Mouse (Mus musculus) lung, postnatal 0 days (tissue): ENCODE data around the gene C1qtnf7. TPM values are rescaled to one million over a fixed set of nuclear protein-coding genes. Genes with fewer than 3 reads are reported as not detected.
A peak's percentile ranks its signal among the peaks of the same experiment; 100 is the strongest.

Experiments
- ATAC-seq: fragments of 200-750 bp; cut with Nextera tagmentation; 2 replicates; pipeline ENCODE4 v1.8.0; 2017; ENCODE audit warnings: moderate library complexity
- DNase-seq: peaks from one replicate; pipeline ENCODE4 v3.0.0-alpha.2; 2016; ENCODE audit warnings: low spot score
- H3K27ac ChIP-seq: fragments of 300-500 bp; sonication (generic); 2 replicates; pipeline ENCODE4 v1.5.1; 2014; ENCODE audit warnings: antibody characterized with exemption, mild to moderate bottlenecking, low read length, mixed read lengths
- H3K27me3 ChIP-seq: fragments of 300-500 bp; sonication (generic); replicated peaks from 2 replicates; pipeline ENCODE4 v1.6.1; 2014; ENCODE audit warnings: low read length, mixed read lengths; ENCODE audit not compliant: insufficient read depth
- H3K36me3 ChIP-seq: fragments of 300-500 bp; sonication (generic); 2 replicates; pipeline ENCODE4 v1.6.1; 2014; ENCODE audit warnings: low read length, mixed read lengths; ENCODE audit not compliant: insufficient read depth
- H3K4me1 ChIP-seq: fragments of 300-500 bp; sonication (generic); 2 replicates; pipeline ENCODE4 v1.6.1; 2014; ENCODE audit warnings: antibody characterized with exemption, low read depth, low read length, mixed read lengths; ENCODE audit not compliant: insufficient read depth
- H3K4me2 ChIP-seq: fragments of 300-500 bp; sonication (generic); replicated peaks from 2 replicates; pipeline ENCODE4 v1.6.1; 2014; ENCODE audit warnings: low read depth, mild to moderate bottlenecking, low read length, moderate library complexity, mixed read lengths
- H3K4me3 ChIP-seq: fragments of 300-500 bp; sonication (generic); 2 replicates; pipeline ENCODE4 v1.5.1; 2014; ENCODE audit warnings: low read depth, low read length
- H3K9ac ChIP-seq: fragments of 300-500 bp; sonication (generic); replicated peaks from 2 replicates; pipeline ENCODE4 v1.6.1; 2014; ENCODE audit warnings: low read depth, mild to moderate bottlenecking
- H3K9me3 ChIP-seq: fragments of 300-500 bp; sonication (generic); 2 replicates; pipeline ENCODE4 v1.6.1; 2016; ENCODE audit warnings: low read length, mixed read lengths
- CTCF ChIP-seq: IDR thresholded peaks from 2 replicates; pipeline ENCODE4 v1.5.1; 2016; ENCODE audit warnings: antibody characterized with exemption, mild to moderate bottlenecking
- EP300 ChIP-seq: IDR thresholded peaks from 2 replicates; pipeline ENCODE4 v1.6.1; 2016; ENCODE audit warnings: antibody characterized with exemption, mild to moderate bottlenecking, control low read depth
- WGBS: fragments of 180-500 bp; shearing (Covaris S2); extraction: QIAGEN DNeasy Blood & Tissue Kit; methylation state at CpG from one replicate; pipeline ENCODE4 v1.1.7; 2014; 5-methylcytosine and 5-hydroxymethylcytosine counted together
- polyA plus RNA-seq: library from polyadenylated mRNA; unstranded; fragments of >200 nt; fragmentation: Nextera tagmentation; extraction: Ambion mirVana; gene quantifications from 2 replicates; pipeline ENCODE4 v1.2.1, GENCODE M21; 2015

C1qtnf7 gene
- polyA plus RNA-seq, 1 experiment from 2014 or later = 37.2 TPM

DNA sequence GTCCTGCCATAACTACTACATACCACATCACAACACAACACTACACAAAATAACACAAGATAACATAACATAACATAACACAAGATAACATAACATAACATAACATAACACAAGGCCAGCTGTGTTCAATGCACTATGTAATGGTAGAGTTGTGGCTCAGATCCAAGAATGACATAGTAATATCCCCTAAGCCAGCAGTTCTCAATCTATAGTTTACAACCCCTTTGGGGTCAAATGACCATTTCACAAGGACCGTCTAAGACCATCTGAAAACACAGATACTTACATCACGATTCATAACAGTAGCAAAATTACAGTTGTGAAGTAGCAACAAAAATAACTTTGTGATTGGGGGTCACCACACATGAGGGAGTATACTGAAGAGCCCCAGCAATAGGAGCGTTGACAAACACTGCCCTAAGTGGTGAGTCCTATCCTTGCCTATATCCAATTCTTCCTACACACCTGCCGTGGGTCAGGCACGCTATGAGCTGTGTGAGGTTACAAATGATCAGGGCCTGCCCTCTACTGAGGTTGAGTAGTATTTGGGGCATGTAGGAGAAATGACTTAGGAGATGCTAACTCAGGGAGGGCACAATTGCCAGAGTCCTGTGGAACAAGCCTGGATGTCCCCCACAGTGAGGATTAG, 73.6 kb downstream of the C1qtnf7 start:
- no peaks in the 10 kb centered on the region for H3K27me3 ChIP-seq
- WGBS = 65% methylated on average over 5 of the region's 5 CpGs
- H3K9me3 ChIP-seq = no peaks in the 10 kb centered on the region
- ATAC-seq = no peak
- DNase-seq = no peak
- no peak overlapping the region for H3K4me3 ChIP-seq
- H3K4me1 ChIP-seq = no peaks in the 10 kb centered on the region
- no peak for TF ChIP-seq EP300
- no peak for TF ChIP-seq CTCF
- no peaks in the 10 kb centered on the region for H3K36me3 ChIP-seq
- no peak overlapping the region for H3K9ac ChIP-seq
- H3K4me2 ChIP-seq = no peak overlapping the region
- H3K27ac ChIP-seq = 0 out of 2 replicates have a peak overlapping the region, but pooled peaks have one; percentile 4

DNA sequence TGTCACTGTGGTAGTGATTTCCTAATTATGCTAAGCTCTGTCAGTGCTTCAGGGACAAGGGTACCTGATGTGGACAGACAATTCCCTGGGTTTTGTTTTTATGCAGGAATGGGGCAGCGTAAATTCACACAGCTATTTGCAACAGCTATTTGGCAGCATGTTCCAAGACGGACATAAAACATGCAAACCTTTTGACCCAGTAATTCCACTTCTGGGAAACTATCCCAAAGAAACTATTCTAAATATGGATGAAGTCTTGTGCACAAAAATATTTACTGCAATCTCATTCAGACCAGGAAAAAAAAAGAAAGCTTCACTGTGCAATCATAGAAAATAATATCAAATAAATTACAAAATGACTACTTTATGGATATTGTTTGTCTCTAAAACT, 74.1 kb downstream of the C1qtnf7 start:
- peak; percentile 33; the same call in 1 of the 2 replicates for TF ChIP-seq EP300
- no peak for TF ChIP-seq CTCF
- DNase-seq = peak; percentile 58

GRCm38 (mm10) chr5:43590311-43590731, 75.0 kb downstream of the C1qtnf7 start:
- H3K4me2 ChIP-seq = no peak overlapping the region
- H3K9me3 ChIP-seq = no peaks in the 10 kb centered on the region
- 70% methylated on average over 2 of the region's 2 CpGs for WGBS
- H3K27ac ChIP-seq = no peak overlapping the region
- DNase-seq = peak; percentile 59
- H3K4me3 ChIP-seq = no peak overlapping the region
- no peak overlapping the region for H3K9ac ChIP-seq
- H3K4me1 ChIP-seq = no peaks in the 10 kb centered on the region
- H3K36me3 ChIP-seq = no peaks in the 10 kb centered on the region
- ATAC-seq = peak; percentile 58
- H3K27me3 ChIP-seq = no peaks in the 10 kb centered on the region
- TF ChIP-seq CTCF = no peak
- TF ChIP-seq EP300 = peak; percentile 30; the same call in 1 of the 2 replicates

More for the DNA sequence above, 74.1 kb downstream of the C1qtnf7 start:
- Histone ChIP-seq H3K4me2 (no peak overlapping the region), H3K36me3 (no peaks in the 10 kb centered on the region), H3K4me1 (no peaks in the 10 kb centered on the region), H3K4me3 (no peak overlapping the region), H3K27ac (0 out of 2 replicates have a peak overlapping the region, but pooled peaks have one; percentile 4), H3K9ac (no peak overlapping the region), H3K9me3 (no peaks in the 10 kb centered on the region), H3K27me3 (no peaks in the 10 kb centered on the region)
- WGBS = 65% methylated on average over 2 of the region's 2 CpGs
- no peak for ATAC-seq

GRCm38 (mm10) chr5:43601601-43602000, 86.3 kb downstream of the C1qtnf7 start:
- no peaks in the 10 kb centered on the region for H3K36me3 ChIP-seq
- H3K9me3 ChIP-seq = no peaks in the 10 kb centered on the region
- 65% methylated on average over 8 of the region's 8 CpGs for WGBS
- H3K9ac ChIP-seq = no peak overlapping the region
- DNase-seq = no peak
- ATAC-seq = no peak
- H3K4me3 ChIP-seq = no peak overlapping the region
- no peak overlapping the region for H3K27ac ChIP-seq
- no peak for TF ChIP-seq CTCF
- TF ChIP-seq EP300 = no peak
- H3K4me2 ChIP-seq = no peak overlapping the region
- no peaks in the 10 kb centered on the region for H3K4me1 ChIP-seq
- H3K27me3 ChIP-seq = no peaks in the 10 kb centered on the region

DNA sequence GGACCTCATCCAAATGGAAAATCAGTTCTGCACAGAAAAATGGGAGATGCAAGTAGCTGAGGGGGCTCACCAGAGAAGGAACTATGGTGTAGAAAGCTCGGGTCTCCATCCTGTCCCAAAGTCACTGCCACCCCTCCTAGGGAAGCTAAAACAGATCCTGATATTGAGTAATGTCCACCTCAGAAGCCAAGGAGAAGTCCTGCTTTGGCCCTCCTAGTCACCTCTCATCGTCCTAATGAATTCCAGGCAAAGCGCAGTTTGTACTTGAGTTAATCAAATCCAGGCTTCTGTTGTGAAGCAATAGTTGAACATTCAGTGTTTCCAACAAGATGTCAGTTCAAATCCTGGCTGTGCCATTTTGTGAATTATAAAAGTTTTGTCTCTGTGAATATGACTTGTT, 87.2 kb downstream of the C1qtnf7 start:
- ATAC-seq (no peak), DNase-seq (no peak)
- Histone ChIP-seq H3K4me2 (no peak overlapping the region), H3K4me1 (no peaks in the 10 kb centered on the region), H3K9me3 (no peaks in the 10 kb centered on the region), H3K4me3 (no peak overlapping the region), H3K36me3 (no peaks in the 10 kb centered on the region), H3K27ac (no peak overlapping the region), H3K9ac (no peak overlapping the region), H3K27me3 (no peaks in the 10 kb centered on the region)
- TF ChIP-seq EP300 (no peak), CTCF (no peak)
- 78% methylated on average over 3 of the region's 3 CpGs for WGBS

DNA sequence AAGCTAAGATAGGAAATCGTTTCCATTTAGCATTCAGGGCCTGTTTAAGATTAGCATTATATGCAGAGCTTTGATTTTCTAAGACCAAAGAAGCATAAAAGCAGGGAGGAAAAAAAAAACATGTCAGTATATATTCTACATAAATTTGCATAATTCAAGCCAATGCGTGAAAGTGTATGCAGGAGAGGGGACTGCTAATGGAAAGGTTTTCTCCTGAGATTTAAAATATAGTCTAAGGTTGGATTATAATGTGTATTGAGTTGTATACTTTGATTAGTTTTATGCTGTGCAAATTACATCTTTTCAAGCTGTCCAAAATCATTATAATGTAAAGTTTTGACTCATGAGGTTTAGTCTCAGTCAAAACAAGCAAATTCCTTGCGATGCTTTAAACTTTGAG, 88.2 kb downstream of the C1qtnf7 start:
- no peak for TF ChIP-seq CTCF
- TF ChIP-seq EP300 = no peak
- no peak overlapping the region for H3K4me3 ChIP-seq

More for the DNA sequence above, 88.2 kb downstream of the C1qtnf7 start:
- no peak for DNase-seq
- Histone ChIP-seq H3K27ac (no peak overlapping the region), H3K9me3 (no peaks in the 10 kb centered on the region), H3K27me3 (no peaks in the 10 kb centered on the region), H3K36me3 (no peaks in the 10 kb centered on the region), H3K4me1 (no peaks in the 10 kb centered on the region), H3K9ac (no peak overlapping the region), H3K4me2 (no peak overlapping the region)
- ATAC-seq = no peak
- WGBS = 88% methylated on average over 3 of the region's 3 CpGs
